Mouse (Mus musculus) thymus, adult 2 months (tissue): ENCODE data around the gene Snd1.

Experiments used
- CTCF ChIP-seq: fragments of 200-500 bp; IDR thresholded peaks from 2 replicates; pipeline ENCODE4 v1.5.1; 2012; ENCODE audit warnings: mild to moderate bottlenecking, control low read depth, low read length, moderate library complexity, borderline replicate concordance; ENCODE audit not compliant: control insufficient read depth, poor library complexity, insufficient read depth; ENCODE audit errors: extremely low read depth
- POLR2A ChIP-seq: fragments of 200-500 bp; IDR thresholded peaks from 2 replicates; pipeline ENCODE4 v1.6.1; 2012; ENCODE audit warnings: mild to moderate bottlenecking, low read length, control low read depth, moderate library complexity; ENCODE audit not compliant: control insufficient read depth, poor library complexity, insufficient read depth; ENCODE audit errors: extremely low read depth

GRCm38 (mm10) chr6:28832751-28833291 is 357.9 kb downstream of the Snd1 start:
- TF ChIP-seq POLR2A = no peak
- 0 out of 2 replicates have a peak, but pooled peaks have one; percentile 3 for TF ChIP-seq CTCF
